Mouse (Mus musculus) granulocyte monocyte progenitor cell, adult 5-6 weeks (primary cell): ENCODE data around the gene Mylk. TPM values are rescaled to one million over a fixed set of nuclear protein-coding genes. Genes with fewer than 3 reads are reported as not detected.
A peak's percentile ranks its signal among the peaks of the same experiment; 100 is the strongest.
"Not testable (repeated sequence)": the region's sequence is repeated elsewhere in the genome, so short reads cannot be mapped to it uniquely, and the experiment has no call there.

ENCODE experiments used
- ATAC-seq: replicated peaks from 2 replicates; pipeline ENCODE4 v1.8.0; 2016; ENCODE audit warnings: mild to moderate bottlenecking, moderate TSS enrichment, inconsistent platforms; ENCODE audit not compliant: poor library complexity, severe bottlenecking
- total RNA-seq, 2 experiments: library from RNA; stranded (forward) in 1 of 2; stranded (reverse) in 1 of 2; fragments of 200-712, 200-1000 nt in 1 of 2; fragments of >200 nt in 1 of 2; fragmentation: Nextera tagmentation in 1 of 2; gene quantifications; 2 replicates each; pipeline ENCODE4 v1.2.3; 2014 to 2017

Mylk gene
- total RNA-seq, 2 experiments from 2014 or later: 0.17 to 4.3 TPM

- peak; percentile 61 for ATAC-seq
Measured at GRCm38 (mm10) chr16:34767443-34767842, 22.4 kb downstream of the Mylk start.

- no peak for ATAC-seq
Measured at GRCm38 (mm10) chr16:34768436-34768835, 23.4 kb downstream of the Mylk start.

- ATAC-seq: peak; percentile 69
Measured at GRCm38 (mm10) chr16:34770127-34770526, 25.1 kb downstream of the Mylk start.

GRCm38 (mm10) chr16:34772445-34773032 is 27.5 kb downstream of the Mylk start:
- peak; percentile 30; the same call in 1 of the 2 replicates for ATAC-seq

- ATAC-seq: no peak
Measured at GRCm38 (mm10) chr16:34782442-34782841, 37.4 kb downstream of the Mylk start.

GRCm38 (mm10) chr16:34783536-34783935 is 38.5 kb downstream of the Mylk start:
- ATAC-seq: no peak

- peak; percentile 52 for ATAC-seq
Measured at GRCm38 (mm10) chr16:34784675-34785074, 39.7 kb downstream of the Mylk start.

- ATAC-seq: no peak
Measured at GRCm38 (mm10) chr16:34792555-34792954, 47.5 kb downstream of the Mylk start.

- ATAC-seq: no peak
Measured at GRCm38 (mm10) chr16:34793000-34793399, 48.0 kb downstream of the Mylk start.

- no peak for ATAC-seq
Measured at GRCm38 (mm10) chr16:34801222-34801621, 56.2 kb downstream of the Mylk start.

GRCm38 (mm10) chr16:34804286-34805010 is 59.4 kb downstream of the Mylk start:
- no peak for ATAC-seq

- no peak for ATAC-seq
Measured at GRCm38 (mm10) chr16:34806883-34807767, 62.1 kb downstream of the Mylk start.

GRCm38 (mm10) chr16:34807768-34808275 is 62.8 kb downstream of the Mylk start:
- ATAC-seq: no peak

GRCm38 (mm10) chr16:34812165-34812564 is 67.2 kb downstream of the Mylk start:
- ATAC-seq: no peak

- not testable (repeated sequence) for ATAC-seq
Measured at GRCm38 (mm10) chr16:34813161-34813560, 68.2 kb downstream of the Mylk start.

GRCm38 (mm10) chr16:34813570-34813969 is 68.6 kb downstream of the Mylk start:
- ATAC-seq: peak; percentile 94

- no peak for ATAC-seq
Measured at GRCm38 (mm10) chr16:34814612-34815011, 69.6 kb downstream of the Mylk start.

- peak; percentile 52 for ATAC-seq
Measured at GRCm38 (mm10) chr16:34816548-34816947, 71.5 kb downstream of the Mylk start.

- ATAC-seq: no peak
Measured at GRCm38 (mm10) chr16:34825111-34825744, 80.2 kb downstream of the Mylk start.

- no peak for ATAC-seq
Measured at GRCm38 (mm10) chr16:34834477-34834876, 89.5 kb downstream of the Mylk start.
